Mouse (Mus musculus) kidney, embryonic 15.5 days (tissue): Measurements from ENCODE around the gene Rapgef3. TPM values are rescaled to one million over a fixed set of nuclear protein-coding genes. Genes with fewer than 3 reads are reported as not detected.

ENCODE experiments used
- ATAC-seq: fragments of 200-750 bp; cut with Nextera tagmentation; replicated peaks from 2 replicates; pipeline ENCODE4 v1.8.0; 2017; ENCODE audit warnings: moderate TSS enrichment; ENCODE audit not compliant: low FRiP score
- H3K27ac ChIP-seq: fragments of 300-500 bp; sonication (generic); 2 replicates; pipeline ENCODE4 v1.5.1; 2015; ENCODE audit warnings: mild to moderate bottlenecking, inconsistent platforms
- H3K27me3 ChIP-seq: fragments of 300-500 bp; sonication (generic); 2 replicates; pipeline ENCODE4 v1.6.1; 2015; ENCODE audit warnings: inconsistent platforms
- H3K36me3 ChIP-seq: fragments of 300-500 bp; sonication (generic); 2 replicates; pipeline ENCODE4 v1.6.1; 2015; ENCODE audit warnings: inconsistent platforms
- H3K4me1 ChIP-seq: fragments of 300-500 bp; sonication (generic); 2 replicates; pipeline ENCODE4 v1.6.1; 2015; ENCODE audit warnings: inconsistent platforms
- H3K4me2 ChIP-seq: fragments of 300-500 bp; sonication (generic); 2 replicates; pipeline ENCODE4 v1.6.1; 2015; ENCODE audit warnings: moderate library complexity, mild to moderate bottlenecking, inconsistent platforms
- H3K4me3 ChIP-seq: fragments of 300-500 bp; sonication (generic); replicated peaks from 2 replicates; pipeline ENCODE4 v1.5.1; 2015; ENCODE audit warnings: mild to moderate bottlenecking, inconsistent platforms
- H3K9ac ChIP-seq: fragments of 300-500 bp; sonication (generic); 2 replicates; pipeline ENCODE4 v1.6.1; 2015; ENCODE audit warnings: mild to moderate bottlenecking, inconsistent platforms
- H3K9me3 ChIP-seq: fragments of 300-500 bp; sonication (generic); replicated peaks from 2 replicates; pipeline ENCODE4 v1.6.1; 2016; ENCODE audit warnings: inconsistent platforms
- WGBS: fragments of 180-500 bp; shearing (Covaris S2); methylation state at CpG from one replicate; pipeline ENCODE4 v1.1.7; 2015; ENCODE audit warnings: mixed read lengths; 5-methylcytosine and 5-hydroxymethylcytosine counted together
- polyA plus RNA-seq: library from polyadenylated mRNA; unstranded; fragments of >200 nt; fragmentation: Nextera tagmentation; extraction: Ambion mirVana; gene quantifications from 2 replicates; pipeline ENCODE4 v1.2.1, GENCODE M21; 2015

Gene Rapgef3
- polyA plus RNA-seq, 1 experiment from 2014 or later = 29.7 TPM

- 85% methylated on average over 14 of the region's 14 CpGs for WGBS
- Histone ChIP-seq H3K4me1 (peaks cover 18% of the 10 kb centered on the region), H3K27me3 (no peaks in the 10 kb centered on the region), H3K4me2 (no peak overlapping the region), H3K4me3 (no peak overlapping the region), H3K9me3 (no peaks in the 10 kb centered on the region), H3K27ac (no peak overlapping the region), H3K9ac (no peak overlapping the region), H3K36me3 (peaks cover 64% of the 10 kb centered on the region)
- ATAC-seq = no peak
Measured at GRCm38 (mm10) chr15:97808532-97808931, 40.8 kb upstream of the Rapgef3 start.

- H3K36me3 ChIP-seq = peaks cover 66% of the 10 kb centered on the region
Measured at GRCm38 (mm10) chr15:97807867-97808266, 40.1 kb upstream of the Rapgef3 start.

GRCm38 (mm10) chr15:97802575-97802974, 34.8 kb upstream of the Rapgef3 start:
- Histone ChIP-seq H3K4me2 (peak overlapping the region; percentile 39; the same call in 1 of the 2 replicates), H3K9ac (no peak overlapping the region), H3K27me3 (no peaks in the 10 kb centered on the region), H3K4me1 (0 out of 2 replicates have a peak, but pooled peaks cover 4% of the 10 kb centered on the region), H3K4me3 (peak overlapping the region; percentile 19; the same call in 1 of the 2 replicates), H3K9me3 (no peaks in the 10 kb centered on the region), H3K36me3 (peaks cover 83% of the 10 kb centered on the region), H3K27ac (no peak overlapping the region)
- 0 out of 2 replicates have a peak, but pooled peaks have one; percentile 13 for ATAC-seq
- 31% methylated on average over 13 of the region's 13 CpGs for WGBS

More at GRCm38 (mm10) chr15:97807867-97808266, 40.1 kb upstream of the Rapgef3 start:
- ATAC-seq = no peak
- H3K27me3 ChIP-seq = no peaks in the 10 kb centered on the region
- 79% methylated on average over 12 of the region's 12 CpGs for WGBS
- no peak overlapping the region for H3K27ac ChIP-seq
- no peak overlapping the region for H3K4me3 ChIP-seq
- H3K9me3 ChIP-seq = no peaks in the 10 kb centered on the region
- H3K4me1 ChIP-seq = peaks cover 12% of the 10 kb centered on the region
- no peak overlapping the region for H3K9ac ChIP-seq
- no peak overlapping the region for H3K4me2 ChIP-seq

GRCm38 (mm10) chr15:97801811-97802210, 34.0 kb upstream of the Rapgef3 start:
- ATAC-seq = peak; percentile 22; the same call in 1 of the 2 replicates
- peaks cover 83% of the 10 kb centered on the region for H3K36me3 ChIP-seq
- H3K9me3 ChIP-seq = no peaks in the 10 kb centered on the region
- WGBS = 84% methylated on average over 7 of the region's 7 CpGs
- 0 out of 2 replicates have a peak, but pooled peaks cover 4% of the 10 kb centered on the region for H3K4me1 ChIP-seq
- H3K4me2 ChIP-seq = no peak overlapping the region
- no peak overlapping the region for H3K27ac ChIP-seq
- H3K4me3 ChIP-seq = no peak overlapping the region
- H3K9ac ChIP-seq = no peak overlapping the region
- H3K27me3 ChIP-seq = no peaks in the 10 kb centered on the region

- ATAC-seq = no peak
Measured at GRCm38 (mm10) chr15:97800853-97801252, 33.1 kb upstream of the Rapgef3 start.

GRCm38 (mm10) chr15:97799446-97799845, 31.7 kb upstream of the Rapgef3 start:
- Histone ChIP-seq H3K9ac (no peak overlapping the region), H3K27ac (no peak overlapping the region), H3K27me3 (no peaks in the 10 kb centered on the region), H3K36me3 (peaks cover 86% of the 10 kb centered on the region), H3K4me3 (no peak overlapping the region), H3K4me2 (no peak overlapping the region), H3K4me1 (0 out of 2 replicates have a peak, but pooled peaks cover 4% of the 10 kb centered on the region), H3K9me3 (no peaks in the 10 kb centered on the region)
- ATAC-seq = no peak
- WGBS = 87% methylated on average over 11 of the region's 11 CpGs

More at GRCm38 (mm10) chr15:97800853-97801252, 33.1 kb upstream of the Rapgef3 start:
- no peak overlapping the region for H3K4me3 ChIP-seq
- H3K36me3 ChIP-seq = peaks cover 83% of the 10 kb centered on the region
- H3K4me2 ChIP-seq = no peak overlapping the region
- no peak overlapping the region for H3K9ac ChIP-seq
- WGBS = 88% methylated on average over 13 of the region's 13 CpGs
- no peak overlapping the region for H3K27ac ChIP-seq
- H3K27me3 ChIP-seq = no peaks in the 10 kb centered on the region
- no peaks in the 10 kb centered on the region for H3K9me3 ChIP-seq
- 0 out of 2 replicates have a peak, but pooled peaks cover 4% of the 10 kb centered on the region for H3K4me1 ChIP-seq

GRCm38 (mm10) chr15:97798134-97798533, 30.4 kb upstream of the Rapgef3 start:
- H3K27ac ChIP-seq = no peak overlapping the region
- H3K9me3 ChIP-seq = no peaks in the 10 kb centered on the region
- 0 out of 2 replicates have a peak, but pooled peaks cover 4% of the 10 kb centered on the region for H3K4me1 ChIP-seq
- no peak overlapping the region for H3K4me2 ChIP-seq
- ATAC-seq = no peak
- 69% methylated on average over 17 of the region's 17 CpGs for WGBS
- H3K9ac ChIP-seq = no peak overlapping the region
- no peaks in the 10 kb centered on the region for H3K27me3 ChIP-seq
- peaks cover 99% of the 10 kb centered on the region for H3K36me3 ChIP-seq
- H3K4me3 ChIP-seq = no peak overlapping the region

- H3K36me3 ChIP-seq = peaks cover 100% of the 10 kb centered on the region
Measured at GRCm38 (mm10) chr15:97796674-97797310, 29.0 kb upstream of the Rapgef3 start.

GRCm38 (mm10) chr15:97795559-97796235, 27.9 kb upstream of the Rapgef3 start:
- WGBS = 96% methylated on average over 10 of the region's 10 CpGs
- no peak overlapping the region for H3K9ac ChIP-seq
- no peaks in the 10 kb centered on the region for H3K4me1 ChIP-seq
- H3K9me3 ChIP-seq = no peaks in the 10 kb centered on the region
- no peaks in the 10 kb centered on the region for H3K27me3 ChIP-seq
- H3K36me3 ChIP-seq = peaks cover 99% of the 10 kb centered on the region
- ATAC-seq = no peak
- no peak overlapping the region for H3K4me2 ChIP-seq
- H3K27ac ChIP-seq = no peak overlapping the region
- H3K4me3 ChIP-seq = no peak overlapping the region

More at GRCm38 (mm10) chr15:97796674-97797310, 29.0 kb upstream of the Rapgef3 start:
- Histone ChIP-seq H3K4me3 (no peak overlapping the region), H3K4me1 (no peaks in the 10 kb centered on the region), H3K9me3 (no peaks in the 10 kb centered on the region), H3K27ac (no peak overlapping the region), H3K9ac (no peak overlapping the region), H3K4me2 (no peak overlapping the region), H3K27me3 (no peaks in the 10 kb centered on the region)
- no peak for ATAC-seq
- 96% methylated on average over 17 of the region's 17 CpGs for WGBS

- peaks cover 88% of the 10 kb centered on the region for H3K36me3 ChIP-seq
- ATAC-seq = no peak
- whole genome bisulfite sequencing = 74% methylated on average over 5 of the region's 5 CpGs
Measured at GRCm38 (mm10) chr15:97794268-97794667, 26.5 kb upstream of the Rapgef3 start.

GRCm38 (mm10) chr15:97793386-97794153, 25.8 kb upstream of the Rapgef3 start:
- 92% methylated on average over 18 of the region's 18 CpGs for WGBS
- Histone ChIP-seq H3K36me3 (peaks cover 81% of the 10 kb centered on the region), H3K27me3 (no peaks in the 10 kb centered on the region)

More at GRCm38 (mm10) chr15:97794268-97794667, 26.5 kb upstream of the Rapgef3 start:
- Histone ChIP-seq H3K9ac (no peak overlapping the region), H3K27me3 (no peaks in the 10 kb centered on the region), H3K4me2 (no peak overlapping the region), H3K27ac (no peak overlapping the region), H3K9me3 (no peaks in the 10 kb centered on the region), H3K4me3 (no peak overlapping the region), H3K4me1 (no peaks in the 10 kb centered on the region)

More at GRCm38 (mm10) chr15:97793386-97794153, 25.8 kb upstream of the Rapgef3 start:
- no peaks in the 10 kb centered on the region for H3K9me3 ChIP-seq
- no peak overlapping the region for H3K27ac ChIP-seq
- no peak overlapping the region for H3K4me2 ChIP-seq
- H3K4me3 ChIP-seq = no peak overlapping the region
- H3K9ac ChIP-seq = no peak overlapping the region
- ATAC-seq = no peak
- H3K4me1 ChIP-seq = peaks cover 6% of the 10 kb centered on the region; the same call in 1 of the 2 replicates
